Mouse (Mus musculus): Measurements from ENCODE around the gene 1700008O03Rik. TPM values are rescaled to one million over a fixed set of nuclear protein-coding genes. Genes with fewer than 3 reads are reported as not detected.

Gene 1700008O03Rik
- polyA plus RNA-seq, 1 experiment, result not detected

DNA sequence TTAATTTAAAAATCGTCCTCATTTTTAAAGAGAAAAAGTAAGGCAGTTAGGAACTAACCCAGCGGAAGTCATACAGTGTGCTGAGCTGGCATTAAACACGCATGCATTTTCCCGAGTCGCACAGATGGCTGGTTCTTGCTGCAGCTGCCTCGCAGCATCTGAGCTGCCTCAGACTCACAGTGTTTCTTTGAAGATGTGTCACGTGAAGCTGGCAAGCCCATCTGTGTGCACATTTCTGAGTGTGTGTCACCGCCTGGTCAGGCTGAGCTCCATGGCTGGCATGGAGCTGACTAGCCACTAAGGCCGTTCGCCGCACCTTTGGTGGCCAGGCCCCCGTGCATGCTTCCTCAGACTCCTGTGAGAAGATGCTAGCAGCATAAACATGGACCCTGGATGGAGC, 3.1 kb downstream of the 1700008O03Rik start:
- no peaks in the 10 kb centered on the region for H3K4me1 ChIP-seq (ENCODE audit: control insufficient read depth, insufficient read depth, low read length)
- H3K27ac ChIP-seq (ENCODE audit: insufficient read depth, low read length), result no peak overlapping the region
- H3K4me3 ChIP-seq (ENCODE audit: insufficient read depth, low read length), result no peak overlapping the region
- TF ChIP-seq CTCF (IDR thresholded peaks at IDR 0.05; ENCODE audit: borderline replicate concordance, insufficient read depth, low read length), result no peak
- TF ChIP-seq POLR2A (IDR thresholded peaks at IDR 0.05; ENCODE audit: low read depth, low read length), result no peak

DNA sequence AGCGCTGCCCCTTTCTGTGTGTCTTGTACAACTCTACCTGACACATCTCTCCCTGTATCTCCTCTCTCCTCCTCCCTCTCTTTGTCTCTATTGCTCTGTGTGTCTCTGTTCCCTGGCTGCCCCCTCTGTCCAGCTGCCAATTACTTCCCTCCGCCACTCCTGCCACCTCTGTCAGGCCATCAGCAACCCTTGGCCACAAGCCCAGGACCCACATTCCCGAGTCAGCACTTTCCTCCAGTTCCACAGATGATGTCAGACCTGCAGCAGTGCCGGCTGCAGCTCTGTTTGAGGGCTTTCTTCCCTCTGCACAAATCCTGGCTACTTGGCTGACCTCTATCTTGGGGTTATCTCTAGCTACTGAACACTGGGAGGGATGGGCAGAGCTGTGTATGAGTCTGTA, 7.3 kb downstream of the 1700008O03Rik start:
- TF ChIP-seq POLR2A (IDR thresholded peaks at IDR 0.05; ENCODE audit: low read depth, low read length) (no peak), CTCF (IDR thresholded peaks at IDR 0.05; ENCODE audit: borderline replicate concordance, insufficient read depth, low read length) (no peak)
- Histone ChIP-seq H3K4me1 (ENCODE audit: control insufficient read depth, insufficient read depth, low read length) (no peaks in the 10 kb centered on the region), H3K27ac (ENCODE audit: insufficient read depth, low read length) (no peak overlapping the region), H3K4me3 (ENCODE audit: insufficient read depth, low read length) (no peak overlapping the region)

DNA sequence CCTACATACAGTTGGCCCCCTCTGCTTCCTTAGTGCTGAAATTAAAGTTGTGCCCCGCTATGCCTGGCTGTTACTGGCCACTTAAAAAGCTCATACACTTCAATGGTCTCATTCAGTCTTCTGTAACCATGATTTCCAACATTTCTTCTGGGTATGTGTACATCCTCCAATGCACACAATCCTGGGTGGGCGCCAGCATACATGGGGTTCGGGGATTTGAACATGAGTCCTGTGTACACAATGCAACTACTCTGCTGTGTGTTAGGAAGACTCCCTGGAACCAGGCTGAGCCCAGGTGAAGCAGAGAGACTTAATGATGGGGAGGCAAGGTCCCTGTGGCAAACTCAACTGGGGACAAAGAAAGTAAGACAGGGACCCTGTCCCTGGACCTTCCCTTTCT, 9.8 kb downstream of the 1700008O03Rik start:
- Histone ChIP-seq H3K4me3 (ENCODE audit: insufficient read depth, low read length) (no peak overlapping the region), H3K27ac (ENCODE audit: insufficient read depth, low read length) (no peak overlapping the region), H3K4me1 (ENCODE audit: control insufficient read depth, insufficient read depth, low read length) (no peaks in the 10 kb centered on the region)
- TF ChIP-seq CTCF (IDR thresholded peaks at IDR 0.05; ENCODE audit: borderline replicate concordance, insufficient read depth, low read length) (no peak), POLR2A (IDR thresholded peaks at IDR 0.05; ENCODE audit: low read depth, low read length) (no peak)

DNA sequence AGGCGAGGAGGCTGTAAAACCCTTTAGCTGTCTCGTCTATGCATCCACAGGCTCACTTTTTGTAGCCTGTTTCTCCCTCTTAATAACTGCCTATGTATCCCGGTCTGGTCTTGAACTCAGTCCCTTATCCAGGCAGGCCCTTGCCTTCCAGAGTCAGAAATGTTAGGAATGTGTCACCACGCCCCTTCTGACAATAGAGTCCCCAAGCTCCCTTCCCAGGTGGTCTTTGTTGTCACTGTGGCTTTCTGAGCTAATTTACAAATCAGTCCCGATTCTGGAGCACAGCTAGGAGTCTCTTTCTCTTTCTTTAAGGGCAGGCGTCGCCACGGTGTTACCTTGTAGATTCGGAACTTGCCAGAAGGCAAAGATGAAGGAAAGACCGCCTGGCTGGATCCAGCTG, 10.4 kb downstream of the 1700008O03Rik start:
- no peak overlapping the region for H3K4me3 ChIP-seq (ENCODE audit: insufficient read depth, low read length)

DNA sequence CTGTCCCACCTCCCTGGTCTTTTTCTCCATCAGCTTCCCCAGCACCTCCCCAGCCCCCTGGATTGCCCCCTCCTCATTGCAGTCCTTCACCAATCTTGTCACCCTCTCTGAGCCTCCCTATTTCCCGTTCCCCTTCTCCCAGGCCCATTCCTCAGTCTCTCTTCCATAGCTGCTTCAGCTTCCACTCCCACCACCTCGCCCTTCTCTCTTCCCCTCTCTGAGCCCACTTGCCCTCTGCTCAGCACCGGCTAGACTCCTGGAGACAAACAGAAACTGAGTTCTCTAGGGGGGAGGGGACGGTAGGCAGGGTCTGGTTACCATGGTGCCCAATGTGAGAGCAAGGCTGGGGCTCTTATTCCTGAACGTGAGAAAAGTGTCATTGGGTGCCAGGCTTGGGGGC, 10.9 kb downstream of the 1700008O03Rik start:
- Histone ChIP-seq H3K4me3 (ENCODE audit: insufficient read depth, low read length) (peak overlapping the region; percentile 49), H3K4me1 (ENCODE audit: control insufficient read depth, insufficient read depth, low read length) (no peaks in the 10 kb centered on the region), H3K27ac (ENCODE audit: insufficient read depth, low read length) (no peak overlapping the region)
- no peak for TF ChIP-seq CTCF (IDR thresholded peaks at IDR 0.05; ENCODE audit: borderline replicate concordance, insufficient read depth, low read length)
- no peak for TF ChIP-seq POLR2A (IDR thresholded peaks at IDR 0.05; ENCODE audit: low read depth, low read length)

More for the DNA sequence above, 10.4 kb downstream of the 1700008O03Rik start:
- Histone ChIP-seq H3K27ac (ENCODE audit: insufficient read depth, low read length) (no peak overlapping the region), H3K4me1 (ENCODE audit: control insufficient read depth, insufficient read depth, low read length) (no peaks in the 10 kb centered on the region)
- TF ChIP-seq POLR2A (IDR thresholded peaks at IDR 0.05; ENCODE audit: low read depth, low read length) (no peak), CTCF (IDR thresholded peaks at IDR 0.05; ENCODE audit: borderline replicate concordance, insufficient read depth, low read length) (no peak)

DNA sequence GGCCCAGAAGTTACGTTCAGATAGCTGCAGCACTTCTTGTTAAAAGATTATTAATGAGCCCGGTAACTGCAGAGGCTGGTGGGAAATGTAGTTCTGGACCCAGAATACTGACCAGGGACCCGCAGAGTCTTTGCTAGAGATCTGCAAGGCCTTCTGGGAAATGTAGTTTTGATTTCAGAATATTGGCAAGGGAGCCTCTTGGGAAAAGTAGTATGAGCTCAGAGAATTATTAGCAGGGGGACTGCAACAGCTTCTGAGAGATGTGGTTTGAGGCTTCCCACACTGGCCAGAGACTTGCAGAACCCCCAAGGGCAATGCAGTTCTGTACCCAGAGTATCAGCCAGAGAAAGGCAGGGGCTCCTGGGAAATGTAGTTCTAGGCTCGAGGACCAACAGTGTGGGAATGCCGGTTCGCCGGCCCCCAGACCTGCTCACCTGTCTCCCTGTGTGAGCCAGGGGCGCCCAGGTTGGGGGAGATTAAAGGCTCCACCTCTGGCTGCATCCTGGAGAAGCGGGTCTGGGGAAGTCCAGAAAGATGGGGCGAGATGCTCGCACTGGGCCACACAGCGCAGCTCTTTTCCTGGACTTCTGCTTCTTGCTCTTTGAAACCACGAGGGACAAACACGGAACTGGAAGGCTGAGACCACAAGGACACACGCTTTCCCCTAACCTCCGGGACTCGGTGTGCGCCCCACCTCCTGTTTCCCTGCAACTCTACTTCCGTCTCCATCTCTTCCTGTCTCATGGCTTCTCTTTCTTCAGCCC, 11.5 kb downstream of the 1700008O03Rik start:
- 0 out of 2 replicates have a peak, but pooled peaks have one; percentile 45 for TF ChIP-seq POLR2A (IDR thresholded peaks at IDR 0.05; ENCODE audit: low read depth, low read length)
- no peak for TF ChIP-seq CTCF (IDR thresholded peaks at IDR 0.05; ENCODE audit: borderline replicate concordance, insufficient read depth, low read length)
- H3K27ac ChIP-seq (ENCODE audit: insufficient read depth, low read length), result no peak overlapping the region
- peak overlapping the region; percentile 49 for H3K4me3 ChIP-seq (ENCODE audit: insufficient read depth, low read length)
- H3K4me1 ChIP-seq (ENCODE audit: control insufficient read depth, insufficient read depth, low read length), result no peaks in the 10 kb centered on the region

DNA sequence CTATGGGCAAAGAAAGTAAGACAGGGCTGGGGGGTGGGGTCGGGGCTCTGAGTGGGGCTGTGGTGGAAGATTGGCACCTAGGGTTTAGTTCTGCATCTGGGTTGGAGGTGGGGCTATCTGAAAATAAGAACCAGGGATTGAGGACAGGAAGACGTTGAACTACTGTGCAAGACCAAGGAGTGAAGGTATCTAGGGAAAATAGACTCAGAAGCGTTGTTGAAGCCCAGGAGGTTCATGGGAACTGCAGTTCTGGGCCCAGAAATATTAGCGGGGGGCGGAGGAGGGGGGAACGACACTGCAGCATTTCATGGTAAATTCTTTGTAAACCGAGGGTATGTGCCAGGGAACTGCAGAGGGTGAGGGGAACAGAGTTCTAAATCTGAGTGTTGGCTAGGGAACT, 12.2 kb downstream of the 1700008O03Rik start:
- H3K27ac ChIP-seq (ENCODE audit: insufficient read depth, low read length), result no peak overlapping the region
- no peaks in the 10 kb centered on the region for H3K4me1 ChIP-seq (ENCODE audit: control insufficient read depth, insufficient read depth, low read length)
- TF ChIP-seq POLR2A (IDR thresholded peaks at IDR 0.05; ENCODE audit: low read depth, low read length) (no peak), CTCF (IDR thresholded peaks at IDR 0.05; ENCODE audit: borderline replicate concordance, insufficient read depth, low read length) (no peak)
- H3K4me3 ChIP-seq (ENCODE audit: insufficient read depth, low read length), result peak overlapping the region; percentile 12; the same call in 1 of the 2 replicates

DNA sequence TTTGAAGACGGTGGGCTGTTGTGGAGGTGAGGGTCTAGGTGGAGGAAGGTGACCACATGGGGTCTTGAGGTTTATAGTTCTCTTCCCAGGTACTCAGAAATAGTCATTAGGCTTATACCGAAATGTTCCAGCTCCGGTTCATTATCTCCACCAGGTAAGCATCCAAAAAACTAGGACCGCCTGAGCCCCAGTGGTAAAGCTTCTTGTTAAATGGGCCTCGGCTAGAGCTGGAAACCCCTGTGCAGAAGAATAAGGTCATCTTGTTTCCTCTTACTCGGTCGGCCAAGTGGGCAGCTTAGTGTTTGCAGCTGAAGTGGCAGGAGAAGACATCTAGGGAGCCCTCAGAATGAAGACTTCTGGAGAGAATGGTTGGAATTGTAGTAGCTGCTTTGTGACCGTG, 12.9 kb downstream of the 1700008O03Rik start:
- TF ChIP-seq POLR2A (IDR thresholded peaks at IDR 0.05; ENCODE audit: low read depth, low read length) (no peak), CTCF (IDR thresholded peaks at IDR 0.05; ENCODE audit: borderline replicate concordance, insufficient read depth, low read length) (no peak)
- Histone ChIP-seq H3K27ac (ENCODE audit: insufficient read depth, low read length) (no peak overlapping the region), H3K4me1 (ENCODE audit: control insufficient read depth, insufficient read depth, low read length) (no peaks in the 10 kb centered on the region), H3K4me3 (ENCODE audit: insufficient read depth, low read length) (no peak overlapping the region)

DNA sequence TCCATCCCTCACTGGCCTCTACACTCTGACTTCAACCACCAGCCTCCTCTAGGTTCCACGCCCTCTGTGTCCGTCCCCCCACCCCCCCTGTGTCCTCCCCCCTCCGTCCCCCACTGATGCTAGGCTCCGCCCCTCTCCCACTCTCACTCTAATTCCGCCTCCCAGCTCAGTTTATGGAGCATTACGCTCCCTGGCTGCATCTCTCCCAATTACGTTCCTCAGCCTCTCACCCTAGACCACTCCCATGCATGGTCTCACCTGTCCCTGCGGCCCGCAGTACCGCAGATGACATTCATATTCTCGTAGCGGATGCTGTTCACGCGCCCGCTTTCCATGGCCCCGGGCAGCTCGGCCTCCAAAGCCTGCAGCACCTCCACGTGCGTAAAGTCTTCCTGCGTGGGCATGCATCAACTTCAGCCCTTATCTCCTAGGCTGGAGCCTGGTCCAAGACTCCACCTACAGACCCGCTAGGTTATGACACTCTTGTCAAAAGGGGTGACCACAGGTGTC, 24.8 kb downstream of the 1700008O03Rik start:
- H3K4me3 ChIP-seq (ENCODE audit: insufficient read depth, low read length), result no peak overlapping the region
- H3K27ac ChIP-seq (ENCODE audit: insufficient read depth, low read length), result no peak overlapping the region
- TF ChIP-seq POLR2A (IDR thresholded peaks at IDR 0.05; ENCODE audit: low read depth, low read length), result no peak
- no peak for TF ChIP-seq CTCF (IDR thresholded peaks at IDR 0.05; ENCODE audit: borderline replicate concordance, insufficient read depth, low read length)
- H3K4me1 ChIP-seq (ENCODE audit: control insufficient read depth, insufficient read depth, low read length), result peaks cover 2% of the 10 kb centered on the region; the same call in 1 of the 2 replicates
